Mouse (Mus musculus) G1E-ER4 (cell line): ENCODE results near the gene M6pr. TPM values are rescaled to one million over a fixed set of nuclear protein-coding genes. Genes with fewer than 3 reads are reported as not detected.

Source experiments
- GATA1 ChIP-seq: IDR thresholded peaks from one replicate; pipeline ENCODE4 v1.8.0; 2012; ENCODE audit warnings: low read length, inconsistent platforms
- polyA plus RNA-seq: library from polyadenylated mRNA; stranded (reverse); fragments of >175 nt; gene quantifications from 2 replicates; pipeline ENCODE4 v1.2.3, GENCODE M21; 2012

M6pr gene
- polyA plus RNA-seq = 19.6 and 21.8 TPM in 2 replicates

GRCm38 (mm10) chr6:122308505-122309393 is at the start of gene M6pr:
M6pr (plus strand) TSS chr6:122308720.
- TF ChIP-seq GATA1 = no peak

GRCm38 (mm10) chr6:122262543-122262942 is 46.0 kb upstream of the M6pr start:
- TF ChIP-seq GATA1 = no peak

GRCm38 (mm10) chr6:122268561-122268960 is 40.0 kb upstream of the M6pr start:
- no peak for TF ChIP-seq GATA1

GRCm38 (mm10) chr6:122269170-122269569 is 39.4 kb upstream of the M6pr start:
- TF ChIP-seq GATA1 = no peak

- no peak for TF ChIP-seq GATA1
These were observed 38.4 kb upstream of the M6pr start for GRCm38 (mm10) chr6:122270152-122270551.

GRCm38 (mm10) chr6:122274546-122274945 is 34.0 kb upstream of the M6pr start:
- TF ChIP-seq GATA1 = peak; percentile 87

GRCm38 (mm10) chr6:122276565-122276964 is 32.0 kb upstream of the M6pr start:
- no peak for TF ChIP-seq GATA1

GRCm38 (mm10) chr6:122282782-122283181 is 25.7 kb upstream of the M6pr start, which contains the start of gene Klrg1:
Klrg1 (minus strand) TSS chr6:122282882.
- TF ChIP-seq GATA1 = no peak

- TF ChIP-seq GATA1 = no peak
These were observed 25.1 kb upstream of the M6pr start for GRCm38 (mm10) chr6:122283429-122283828.

- TF ChIP-seq GATA1 = no peak
These were observed 24.2 kb upstream of the M6pr start for GRCm38 (mm10) chr6:122284304-122284703.

- no peak for TF ChIP-seq GATA1
These were observed 23.7 kb upstream of the M6pr start for GRCm38 (mm10) chr6:122284823-122285222.

GRCm38 (mm10) chr6:122288263-122288662 is 20.3 kb upstream of the M6pr start:
- TF ChIP-seq GATA1 = no peak

- TF ChIP-seq GATA1 = no peak
These were observed 19.2 kb upstream of the M6pr start for GRCm38 (mm10) chr6:122289313-122289712.

- no peak for TF ChIP-seq GATA1
These were observed 18.3 kb upstream of the M6pr start for GRCm38 (mm10) chr6:122290253-122290652.

- no peak for TF ChIP-seq GATA1
These were observed 17.3 kb upstream of the M6pr start for GRCm38 (mm10) chr6:122291264-122291663.

- TF ChIP-seq GATA1 = no peak
These were observed 16.8 kb upstream of the M6pr start for GRCm38 (mm10) chr6:122291735-122292134.

- TF ChIP-seq GATA1 = no peak
These were observed 16.3 kb upstream of the M6pr start for GRCm38 (mm10) chr6:122292184-122292583.

GRCm38 (mm10) chr6:122293121-122293520 is 15.4 kb upstream of the M6pr start:
- no peak for TF ChIP-seq GATA1
